Mouse (Mus musculus): ENCODE measurements around the gene Ecpas. TPM values are rescaled to one million over a fixed set of nuclear protein-coding genes. Genes with fewer than 3 reads are reported as not detected.
A peak's percentile ranks its signal among the peaks of the same experiment; 100 is the strongest.

Gene Ecpas
- polyA plus RNA-seq, 2 experiments = 25.7 to 41.9 TPM

DNA sequence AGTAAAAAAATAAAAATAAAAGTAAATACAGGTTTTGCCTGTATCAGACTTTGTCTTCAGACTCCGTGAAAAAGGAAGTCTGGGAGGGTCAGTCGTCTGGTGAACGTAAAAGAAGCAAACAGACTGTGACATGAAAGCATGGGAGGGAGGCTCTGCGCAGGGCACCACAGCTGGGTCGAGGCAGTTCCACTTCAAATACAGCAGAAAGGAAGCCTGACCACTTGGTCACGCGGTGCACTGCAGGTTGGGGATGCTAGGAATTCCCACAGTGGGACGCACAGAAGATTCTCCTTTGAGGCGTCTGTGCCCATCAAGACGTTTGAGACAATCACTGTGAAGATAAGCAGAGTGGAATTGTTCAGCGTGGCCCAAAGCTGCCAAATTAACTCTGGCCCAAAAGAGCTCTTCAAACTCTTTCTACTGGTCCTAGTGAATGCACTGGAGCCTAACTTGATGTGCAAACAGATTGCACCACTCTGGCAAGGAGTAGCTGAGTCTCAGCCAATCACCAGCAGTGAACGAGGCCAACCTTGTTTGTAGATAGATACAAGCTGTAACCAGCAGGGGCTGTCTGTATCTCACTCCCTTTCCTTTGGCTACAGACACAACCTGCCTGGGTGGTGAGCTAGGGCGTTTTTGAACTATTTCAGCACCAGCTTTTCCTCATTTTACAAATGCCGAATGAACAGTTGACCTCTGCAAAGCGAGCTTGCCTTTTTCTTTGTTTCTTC lies 22.4 kb upstream of the Ecpas start:
- no peak overlapping the region for H3K4me2 ChIP-seq (replicated peaks; ENCODE audit: low read depth, low read length, severe bottlenecking)
- 50% methylated on average over 15 of the region's 15 CpGs for WGBS
- no peak overlapping the region for H3K9ac ChIP-seq (ENCODE audit: low read depth, low read length, severe bottlenecking)
- H3K4me3 ChIP-seq (replicated peaks; ENCODE audit: low read length) = no peak overlapping the region
- no peaks in the 10 kb centered on the region for H3K27me3 ChIP-seq (ENCODE audit: control insufficient read depth, insufficient read depth, low read length)
- no peaks in the 10 kb centered on the region; the same call in 1 of the 2 replicates for H3K9me3 ChIP-seq (ENCODE audit: control insufficient read depth, low read length)
- DNase-seq (ENCODE audit: low spot score) (peak; percentile 57), ATAC-seq (ENCODE audit: low FRiP score, low read depth) (no peak)
- no peaks in the 10 kb centered on the region for H3K4me1 ChIP-seq (ENCODE audit: control insufficient read depth, insufficient read depth, low read length)
- H3K27ac ChIP-seq (replicated peaks; ENCODE audit: low read depth, low read length) = no peak overlapping the region
- TF ChIP-seq POLR2A (IDR thresholded peaks at IDR 0.05; ENCODE audit: borderline replicate concordance, extremely low read depth, insufficient read depth, insufficient read length) = no peak
- no peaks in the 10 kb centered on the region for H3K36me3 ChIP-seq (ENCODE audit: control insufficient read depth, insufficient read depth, low read length)

DNA sequence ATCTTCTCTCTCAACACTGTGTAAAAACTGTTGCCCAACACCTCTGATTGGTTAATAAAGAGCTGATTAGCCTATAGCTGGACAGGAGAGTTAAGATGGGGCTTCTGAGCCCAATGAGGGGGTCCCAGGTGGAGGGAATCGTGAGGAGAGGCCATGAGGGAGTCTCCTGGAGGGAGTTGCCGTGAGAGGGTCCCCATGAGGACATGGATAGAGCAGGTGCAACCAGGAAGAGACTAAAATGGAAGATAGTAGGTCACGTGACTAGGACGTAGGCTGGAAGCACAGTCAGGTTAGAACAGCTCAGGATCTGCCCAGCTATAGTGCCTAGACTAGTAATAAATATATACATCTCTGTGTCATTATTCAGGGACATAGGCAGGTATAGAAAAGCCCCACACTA lies 21.8 kb upstream of the Ecpas start:
- Histone ChIP-seq H3K4me3 (replicated peaks; ENCODE audit: low read length) (no peak overlapping the region), H3K27me3 (ENCODE audit: control insufficient read depth, insufficient read depth, low read length) (no peaks in the 10 kb centered on the region), H3K9me3 (ENCODE audit: control insufficient read depth, low read length) (no peaks in the 10 kb centered on the region; the same call in 1 of the 2 replicates), H3K4me2 (replicated peaks; ENCODE audit: low read depth, low read length, severe bottlenecking) (no peak overlapping the region), H3K9ac (ENCODE audit: low read depth, low read length, severe bottlenecking) (no peak overlapping the region), H3K36me3 (ENCODE audit: control insufficient read depth, insufficient read depth, low read length) (no peaks in the 10 kb centered on the region), H3K27ac (replicated peaks; ENCODE audit: low read depth, low read length) (no peak overlapping the region), H3K4me1 (ENCODE audit: control insufficient read depth, insufficient read depth, low read length) (no peaks in the 10 kb centered on the region)
- DNase-seq (ENCODE audit: low spot score) (no peak), ATAC-seq (ENCODE audit: low FRiP score, low read depth) (no peak)
- 79% methylated on average over 4 of the region's 4 CpGs for WGBS
- TF ChIP-seq POLR2A (IDR thresholded peaks at IDR 0.05; ENCODE audit: borderline replicate concordance, extremely low read depth, insufficient read depth, insufficient read length) = no peak

DNA sequence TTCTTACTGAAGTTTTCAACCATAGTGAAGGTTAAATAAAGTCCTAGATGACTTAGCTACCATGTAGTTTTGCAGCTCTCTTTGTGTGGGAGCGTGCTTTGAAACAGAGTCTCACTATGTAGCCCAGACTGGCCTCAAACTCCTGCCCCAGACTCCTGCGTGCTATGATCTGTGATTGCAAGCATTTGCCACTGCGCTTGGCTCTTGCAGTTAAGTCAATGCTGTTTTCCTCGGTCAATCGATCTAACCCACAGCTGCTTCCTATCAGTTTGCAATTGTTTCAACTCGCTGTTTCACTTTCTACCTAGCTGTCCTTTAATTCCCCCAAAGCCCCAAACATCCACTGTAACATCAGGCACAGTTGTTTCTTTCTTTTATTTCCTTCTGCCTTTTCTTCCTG lies 20.0 kb upstream of the Ecpas start:
- H3K4me2 ChIP-seq (replicated peaks; ENCODE audit: low read depth, low read length, severe bottlenecking) = no peak overlapping the region
- H3K4me3 ChIP-seq (replicated peaks; ENCODE audit: low read length) = no peak overlapping the region
- no peaks in the 10 kb centered on the region for H3K4me1 ChIP-seq (ENCODE audit: control insufficient read depth, insufficient read depth, low read length)
- no peak overlapping the region for H3K9ac ChIP-seq (ENCODE audit: low read depth, low read length, severe bottlenecking)
- no peaks in the 10 kb centered on the region for H3K27me3 ChIP-seq (ENCODE audit: control insufficient read depth, insufficient read depth, low read length)
- TF ChIP-seq POLR2A (IDR thresholded peaks at IDR 0.05; ENCODE audit: borderline replicate concordance, extremely low read depth, insufficient read depth, insufficient read length) = no peak
- no peaks in the 10 kb centered on the region for H3K36me3 ChIP-seq (ENCODE audit: control insufficient read depth, insufficient read depth, low read length)
- no peak overlapping the region for H3K27ac ChIP-seq (replicated peaks; ENCODE audit: low read depth, low read length)
- 63% methylated on average over 6 of the region's 6 CpGs for WGBS
- DNase-seq (ENCODE audit: low spot score) (no peak), ATAC-seq (ENCODE audit: low FRiP score, low read depth) (no peak)
- no peaks in the 10 kb centered on the region; the same call in 1 of the 2 replicates for H3K9me3 ChIP-seq (ENCODE audit: control insufficient read depth, low read length)

DNA sequence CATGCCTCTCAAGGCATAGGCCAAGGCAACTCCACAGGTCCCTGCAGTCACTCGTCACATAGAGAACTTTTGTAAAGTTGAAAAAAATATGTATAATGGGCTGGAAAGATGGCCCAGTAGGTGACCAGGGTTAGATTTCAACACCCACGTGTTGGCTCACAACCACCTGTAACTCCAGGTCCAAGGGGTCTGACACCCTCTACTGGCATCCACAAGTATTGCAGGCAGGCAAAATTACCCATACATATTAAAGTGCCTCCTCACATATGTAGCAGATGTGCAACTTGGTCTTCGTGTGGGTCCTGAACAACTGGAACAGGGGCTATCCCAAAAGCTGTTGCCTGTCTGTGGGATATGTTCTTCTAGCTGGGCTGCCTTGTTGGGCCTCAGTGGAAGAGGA lies 15.1 kb upstream of the Ecpas start:
- Histone ChIP-seq H3K36me3 (ENCODE audit: control insufficient read depth, insufficient read depth, low read length) (no peaks in the 10 kb centered on the region), H3K4me1 (ENCODE audit: control insufficient read depth, insufficient read depth, low read length) (no peaks in the 10 kb centered on the region), H3K27ac (replicated peaks; ENCODE audit: low read depth, low read length) (no peak overlapping the region), H3K4me2 (replicated peaks; ENCODE audit: low read depth, low read length, severe bottlenecking) (no peak overlapping the region), H3K9me3 (ENCODE audit: control insufficient read depth, low read length) (no peaks in the 10 kb centered on the region), H3K27me3 (ENCODE audit: control insufficient read depth, insufficient read depth, low read length) (no peaks in the 10 kb centered on the region), H3K4me3 (replicated peaks; ENCODE audit: low read length) (no peak overlapping the region), H3K9ac (ENCODE audit: low read depth, low read length, severe bottlenecking) (no peak overlapping the region)
- DNase-seq (ENCODE audit: low spot score) = no peak
- 60% methylated on average over 3 of the region's 3 CpGs for WGBS
- ATAC-seq (ENCODE audit: low FRiP score, low read depth) = no peak
- no peak for TF ChIP-seq POLR2A (IDR thresholded peaks at IDR 0.05; ENCODE audit: borderline replicate concordance, extremely low read depth, insufficient read depth, insufficient read length)

DNA sequence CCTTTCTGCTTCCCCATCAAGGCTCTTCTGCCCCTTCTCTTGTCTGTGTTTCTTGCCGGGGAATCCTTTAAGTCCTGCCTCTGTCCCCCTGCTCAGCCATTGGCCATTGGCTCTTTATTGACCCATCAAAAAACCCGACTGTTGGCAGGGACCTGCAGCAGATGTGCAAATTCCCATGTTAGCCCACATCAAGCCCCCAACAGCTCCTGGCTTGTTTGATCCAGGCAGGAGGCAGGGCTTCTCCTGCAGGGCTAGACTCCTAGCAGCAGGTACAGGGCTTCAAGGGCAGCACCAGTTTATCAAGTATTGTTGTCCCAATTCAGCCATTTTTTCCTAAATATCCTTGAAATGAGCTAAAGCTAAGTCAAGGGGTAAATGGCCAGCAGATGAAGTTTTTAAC lies 13.6 kb upstream of the Ecpas start:
- no peaks in the 10 kb centered on the region for H3K4me1 ChIP-seq (ENCODE audit: control insufficient read depth, insufficient read depth, low read length)
- H3K27me3 ChIP-seq (ENCODE audit: control insufficient read depth, insufficient read depth, low read length) = no peaks in the 10 kb centered on the region
- DNase-seq (ENCODE audit: low spot score) = no peak
- H3K4me3 ChIP-seq (replicated peaks; ENCODE audit: low read length) = no peak overlapping the region
- 21% methylated on average over 2 of the region's 2 CpGs for WGBS
- no peaks in the 10 kb centered on the region for H3K9me3 ChIP-seq (ENCODE audit: control insufficient read depth, low read length)
- no peak for TF ChIP-seq POLR2A (IDR thresholded peaks at IDR 0.05; ENCODE audit: borderline replicate concordance, extremely low read depth, insufficient read depth, insufficient read length)
- no peak for ATAC-seq (ENCODE audit: low FRiP score, low read depth)
- no peak overlapping the region for H3K4me2 ChIP-seq (replicated peaks; ENCODE audit: low read depth, low read length, severe bottlenecking)
- no peaks in the 10 kb centered on the region for H3K36me3 ChIP-seq (ENCODE audit: control insufficient read depth, insufficient read depth, low read length)
- H3K9ac ChIP-seq (ENCODE audit: low read depth, low read length, severe bottlenecking) = no peak overlapping the region
- H3K27ac ChIP-seq (replicated peaks; ENCODE audit: low read depth, low read length) = no peak overlapping the region

Measured in limb, embryonic 14.5 days (tissue).